Mouse (Mus musculus) stomach, postnatal 0 days (tissue): ENCODE measurements around the gene C8a.

Experiments used
- CTCF ChIP-seq: IDR thresholded peaks from 2 replicates; pipeline ENCODE4 v1.5.1; 2016; ENCODE audit warnings: antibody characterized with exemption, low read depth, mild to moderate bottlenecking, moderate library complexity
- EP300 ChIP-seq: optimal IDR thresholded peaks from 2 replicates; pipeline ENCODE3; 2016; ENCODE audit warnings: antibody characterized with exemption

GRCm38 (mm10) chr4:104798951-104799350 lies 77.2 kb downstream of the C8a start:
- TF ChIP-seq CTCF (no peak), EP300 (no peak)
